Mouse (Mus musculus): Measurements from ENCODE around the gene Chrnb4. TPM values are rescaled to one million over a fixed set of nuclear protein-coding genes. Genes with fewer than 3 reads are reported as not detected.

The Chrnb4 gene
- polyA plus RNA-seq (2014; fragmentation: Nextera tagmentation; extraction: Ambion mirVana): 0.79 and 1.7 TPM in 2 replicates

DNA sequence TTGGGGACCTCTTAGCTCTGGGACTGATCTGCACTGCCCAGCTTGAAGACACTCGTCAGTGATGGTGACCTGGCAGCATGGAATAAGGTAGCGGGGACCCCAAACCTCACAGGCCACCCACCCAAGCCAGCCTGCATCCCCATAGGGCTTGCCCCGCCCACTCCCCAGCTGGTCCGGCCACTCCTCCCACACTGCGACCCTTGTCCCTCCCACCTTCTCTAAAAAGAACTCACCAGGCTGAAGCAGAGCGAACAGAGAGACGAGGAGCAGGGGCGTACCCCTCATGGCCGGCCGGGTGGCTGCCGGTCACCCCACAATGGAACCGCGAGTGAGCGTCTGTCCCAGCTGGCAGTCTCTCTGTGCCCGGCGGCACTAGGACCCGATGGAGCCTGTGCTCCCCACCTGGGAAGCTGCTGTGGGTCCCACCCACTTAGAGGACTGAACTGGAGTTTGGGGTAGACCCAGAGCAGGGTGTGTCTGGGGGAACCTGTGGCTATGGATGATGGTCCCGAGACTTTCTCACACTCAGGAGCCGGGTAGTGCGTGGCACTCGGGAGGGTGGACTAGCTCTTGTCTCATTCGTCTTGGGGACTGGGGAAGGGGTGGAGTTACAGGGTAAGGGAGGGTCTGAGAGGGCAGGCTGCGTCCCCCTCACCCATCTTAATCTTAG is at the start of gene Chrnb4:
Chrnb4 (minus strand) TSS at position 569 of the 670 bp plus-strand sequence.
- Histone ChIP-seq H3K36me3 (replicated peaks; ENCODE audit: control insufficient read depth, insufficient read depth, low read depth, low read length) (no peaks in the 10 kb centered on the region), H3K4me1 (ENCODE audit: control insufficient read depth, insufficient read depth, low read length) (no peaks in the 10 kb centered on the region), H3K27ac (replicated peaks; ENCODE audit: low read depth, low read length) (no peak within 1 kb of the TSS; the same call in 1 of the 2 replicates), H3K4me3 (ENCODE audit: low read depth, low read length) (peak within 1 kb of the TSS; percentile 53), H3K27me3 (ENCODE audit: control insufficient read depth, insufficient read depth, low read length) (no peaks in the 10 kb centered on the region), H3K4me2 (ENCODE audit: low read depth, low read length) (peak within 1 kb of the TSS; percentile 90), H3K9ac (replicated peaks; ENCODE audit: low read length) (peak within 1 kb of the TSS; percentile 57), H3K9me3 (replicated peaks; ENCODE audit: control insufficient read depth, low read length) (no peaks in the 10 kb centered on the region)
- DNase-seq (ENCODE audit: low spot score): peak; percentile 59
- WGBS: under 1% methylated on average over 23 of the region's 23 CpGs
- ATAC-seq (replicated peaks; ENCODE audit: insufficient number of reproducible peaks, low FRiP score, low TSS enrichment, low read depth): peak; percentile 74

DNA sequence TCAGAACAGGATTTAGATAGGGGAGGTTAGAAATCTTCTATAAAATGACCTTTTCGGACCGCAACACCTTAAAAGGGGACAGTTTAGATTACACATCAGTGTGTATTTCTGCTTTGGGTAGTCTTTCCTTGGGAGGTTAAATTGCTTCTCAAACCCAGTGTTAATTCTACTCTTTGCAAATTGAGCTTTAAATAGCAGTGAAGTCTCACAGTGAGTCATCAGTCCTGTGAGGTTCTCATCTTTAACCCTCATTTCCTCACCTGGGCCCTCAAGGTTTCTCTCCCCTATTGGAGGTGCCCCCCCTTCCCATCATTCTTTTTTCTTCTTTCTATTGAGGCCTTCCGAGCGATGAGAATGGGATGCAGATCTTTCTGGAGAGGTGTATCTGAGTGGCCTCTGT is 48.3 kb upstream of the Chrnb4 start:
- Histone ChIP-seq H3K27ac (replicated peaks; ENCODE audit: low read depth, low read length) (no peak overlapping the region), H3K9ac (replicated peaks; ENCODE audit: low read length) (no peak overlapping the region), H3K9me3 (replicated peaks; ENCODE audit: control insufficient read depth, low read length) (no peaks in the 10 kb centered on the region), H3K4me3 (ENCODE audit: low read depth, low read length) (no peak overlapping the region), H3K4me1 (ENCODE audit: control insufficient read depth, insufficient read depth, low read length) (no peaks in the 10 kb centered on the region), H3K36me3 (replicated peaks; ENCODE audit: control insufficient read depth, insufficient read depth, low read depth, low read length) (no peaks in the 10 kb centered on the region), H3K4me2 (ENCODE audit: low read depth, low read length) (no peak overlapping the region), H3K27me3 (ENCODE audit: control insufficient read depth, insufficient read depth, low read length) (no peaks in the 10 kb centered on the region)
- DNase-seq (ENCODE audit: low spot score) (no peak), ATAC-seq (replicated peaks; ENCODE audit: insufficient number of reproducible peaks, low FRiP score, low TSS enrichment, low read depth) (no peak)
- 92% methylated on average over 4 of the region's 4 CpGs for WGBS

DNA sequence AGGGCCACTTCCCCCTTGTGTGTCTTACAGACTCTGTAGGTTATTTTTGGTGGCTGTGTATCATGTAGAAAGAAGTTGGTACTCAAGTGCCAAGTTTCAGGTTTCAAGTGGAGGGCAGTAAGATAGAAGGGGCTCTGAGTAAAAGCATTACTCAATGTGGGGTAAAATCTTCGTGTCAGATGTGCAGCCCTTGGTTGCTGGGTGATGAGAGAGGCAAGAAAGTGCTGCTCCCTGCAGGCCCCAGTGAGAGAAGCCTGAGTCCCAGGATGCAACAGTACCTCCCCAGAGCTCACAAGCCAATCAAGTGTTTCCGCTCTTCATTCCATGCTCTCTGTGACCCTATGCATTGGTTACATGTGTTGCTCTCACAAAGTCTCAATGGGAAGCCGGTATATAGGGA is 47.5 kb upstream of the Chrnb4 start:
- DNase-seq (ENCODE audit: low spot score): no peak
- no peaks in the 10 kb centered on the region for H3K36me3 ChIP-seq (replicated peaks; ENCODE audit: control insufficient read depth, insufficient read depth, low read depth, low read length)
- H3K4me3 ChIP-seq (ENCODE audit: low read depth, low read length): no peak overlapping the region
- H3K9me3 ChIP-seq (replicated peaks; ENCODE audit: control insufficient read depth, low read length): no peaks in the 10 kb centered on the region
- ATAC-seq (replicated peaks; ENCODE audit: insufficient number of reproducible peaks, low FRiP score, low TSS enrichment, low read depth): no peak
- H3K27ac ChIP-seq (replicated peaks; ENCODE audit: low read depth, low read length): no peak overlapping the region
- no peak overlapping the region for H3K9ac ChIP-seq (replicated peaks; ENCODE audit: low read length)
- no peaks in the 10 kb centered on the region for H3K4me1 ChIP-seq (ENCODE audit: control insufficient read depth, insufficient read depth, low read length)
- no peaks in the 10 kb centered on the region for H3K27me3 ChIP-seq (ENCODE audit: control insufficient read depth, insufficient read depth, low read length)
- WGBS: 56% methylated on average over 3 of the region's 3 CpGs
- H3K4me2 ChIP-seq (ENCODE audit: low read depth, low read length): no peak overlapping the region

DNA sequence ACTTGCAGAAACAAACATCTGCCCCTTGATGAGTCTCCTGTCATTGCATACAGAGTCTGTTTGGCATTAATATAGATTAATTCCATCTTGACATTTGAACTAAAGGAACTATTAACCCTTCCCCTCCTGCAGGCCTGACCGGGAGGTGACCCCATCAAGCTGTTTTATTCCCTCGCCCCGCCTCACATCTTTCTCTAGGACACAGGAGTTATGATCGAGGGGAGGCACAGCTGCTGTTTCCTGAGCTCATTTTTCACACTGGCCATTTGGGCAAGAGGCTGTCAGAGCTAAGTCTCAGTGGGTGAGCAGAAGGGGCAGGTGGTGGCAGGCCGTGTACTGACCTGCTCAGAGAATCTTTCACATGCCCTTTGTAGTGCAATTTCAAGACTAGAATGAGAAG is 41.6 kb upstream of the Chrnb4 start:
- Histone ChIP-seq H3K9me3 (replicated peaks; ENCODE audit: control insufficient read depth, low read length) (no peaks in the 10 kb centered on the region), H3K9ac (replicated peaks; ENCODE audit: low read length) (no peak overlapping the region), H3K4me1 (ENCODE audit: control insufficient read depth, insufficient read depth, low read length) (no peaks in the 10 kb centered on the region), H3K27ac (replicated peaks; ENCODE audit: low read depth, low read length) (no peak overlapping the region), H3K36me3 (replicated peaks; ENCODE audit: control insufficient read depth, insufficient read depth, low read depth, low read length) (no peaks in the 10 kb centered on the region), H3K27me3 (ENCODE audit: control insufficient read depth, insufficient read depth, low read length) (no peaks in the 10 kb centered on the region), H3K4me3 (ENCODE audit: low read depth, low read length) (no peak overlapping the region), H3K4me2 (ENCODE audit: low read depth, low read length) (no peak overlapping the region)
- DNase-seq (ENCODE audit: low spot score) (peak; percentile 51), ATAC-seq (replicated peaks; ENCODE audit: insufficient number of reproducible peaks, low FRiP score, low TSS enrichment, low read depth) (peak; percentile 44; the same call in 1 of the 2 replicates)
- 23% methylated on average over 5 of the region's 5 CpGs for WGBS

DNA sequence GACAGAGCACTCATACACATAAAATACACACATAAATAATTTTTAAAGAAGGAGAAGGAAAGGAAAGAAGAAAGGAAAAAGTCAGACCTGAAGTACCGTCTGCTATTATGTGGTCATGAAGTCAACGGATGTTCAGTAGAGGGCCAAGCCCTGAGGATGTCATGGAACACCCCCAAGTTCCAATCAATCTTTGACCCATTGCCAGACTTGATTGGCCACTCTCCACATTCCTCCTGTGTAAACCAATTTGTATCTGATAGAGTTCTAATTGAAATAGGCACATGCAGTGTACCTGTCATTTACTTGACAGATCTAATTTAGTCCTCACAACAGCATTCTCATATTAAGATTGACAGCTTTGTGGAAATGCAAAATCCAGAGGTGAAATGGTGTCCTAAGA is 40.6 kb upstream of the Chrnb4 start:
- ATAC-seq (replicated peaks; ENCODE audit: insufficient number of reproducible peaks, low FRiP score, low TSS enrichment, low read depth) (no peak), DNase-seq (ENCODE audit: low spot score) (no peak)
- no peak overlapping the region for H3K4me3 ChIP-seq (ENCODE audit: low read depth, low read length)
- H3K9ac ChIP-seq (replicated peaks; ENCODE audit: low read length): no peak overlapping the region
- no peaks in the 10 kb centered on the region for H3K4me1 ChIP-seq (ENCODE audit: control insufficient read depth, insufficient read depth, low read length)
- no peaks in the 10 kb centered on the region for H3K9me3 ChIP-seq (replicated peaks; ENCODE audit: control insufficient read depth, low read length)
- 60% methylated on average over 2 of the region's 2 CpGs for WGBS
- no peak overlapping the region for H3K27ac ChIP-seq (replicated peaks; ENCODE audit: low read depth, low read length)
- H3K27me3 ChIP-seq (ENCODE audit: control insufficient read depth, insufficient read depth, low read length): no peaks in the 10 kb centered on the region
- no peak overlapping the region for H3K4me2 ChIP-seq (ENCODE audit: low read depth, low read length)
- H3K36me3 ChIP-seq (replicated peaks; ENCODE audit: control insufficient read depth, insufficient read depth, low read depth, low read length): no peaks in the 10 kb centered on the region

DNA sequence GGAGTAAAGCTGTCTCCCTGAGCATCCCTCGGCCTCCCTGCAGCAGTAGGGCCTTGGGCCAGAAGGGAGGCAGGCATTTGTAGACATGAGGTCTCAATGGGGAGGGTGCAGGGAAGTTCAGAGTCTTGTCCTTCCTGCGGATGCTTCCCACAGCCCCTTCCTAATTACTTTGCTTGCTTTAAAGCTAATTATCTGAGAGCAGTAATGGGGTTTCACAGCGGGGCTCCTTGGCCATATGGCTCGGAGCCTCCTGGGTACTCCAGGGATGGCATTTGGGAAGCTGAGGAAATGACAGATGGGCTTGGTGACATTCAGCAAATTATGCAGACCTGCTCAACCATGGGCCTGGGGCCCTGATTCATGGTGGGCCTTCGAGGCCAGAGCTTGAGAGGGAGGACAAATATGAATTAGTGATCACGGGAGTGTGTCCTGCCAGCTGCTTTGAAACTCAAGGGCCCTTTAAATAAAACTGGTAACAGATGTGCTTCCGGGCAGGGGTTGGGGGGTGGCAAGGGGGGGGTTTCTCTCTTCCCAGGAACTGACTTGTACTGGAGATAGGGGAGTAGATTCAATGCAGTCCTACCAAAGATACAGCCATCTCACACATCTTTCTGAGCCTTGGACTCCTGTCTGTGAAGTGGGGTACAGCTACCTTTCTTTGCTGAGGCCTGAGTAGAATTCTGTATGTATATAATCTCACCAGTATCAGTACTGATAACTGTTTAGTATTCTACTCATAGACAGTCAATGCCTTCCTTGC is 34.8 kb upstream of the Chrnb4 start:
- H3K9ac ChIP-seq (replicated peaks; ENCODE audit: low read length): no peak overlapping the region
- no peaks in the 10 kb centered on the region; the same call in 1 of the 2 replicates for H3K4me1 ChIP-seq (ENCODE audit: control insufficient read depth, insufficient read depth, low read length)
- no peak overlapping the region for H3K27ac ChIP-seq (replicated peaks; ENCODE audit: low read depth, low read length)
- 13% methylated on average over 7 of the region's 7 CpGs for WGBS
- ATAC-seq (replicated peaks; ENCODE audit: insufficient number of reproducible peaks, low FRiP score, low TSS enrichment, low read depth): peak; percentile 86; the same call in 1 of the 2 replicates
- no peaks in the 10 kb centered on the region for H3K36me3 ChIP-seq (replicated peaks; ENCODE audit: control insufficient read depth, insufficient read depth, low read depth, low read length)
- H3K4me3 ChIP-seq (ENCODE audit: low read depth, low read length): no peak overlapping the region
- no peaks in the 10 kb centered on the region for H3K27me3 ChIP-seq (ENCODE audit: control insufficient read depth, insufficient read depth, low read length)
- H3K9me3 ChIP-seq (replicated peaks; ENCODE audit: control insufficient read depth, low read length): no peaks in the 10 kb centered on the region
- no peak overlapping the region for H3K4me2 ChIP-seq (ENCODE audit: low read depth, low read length)
- DNase-seq (ENCODE audit: low spot score): peak; percentile 29

DNA sequence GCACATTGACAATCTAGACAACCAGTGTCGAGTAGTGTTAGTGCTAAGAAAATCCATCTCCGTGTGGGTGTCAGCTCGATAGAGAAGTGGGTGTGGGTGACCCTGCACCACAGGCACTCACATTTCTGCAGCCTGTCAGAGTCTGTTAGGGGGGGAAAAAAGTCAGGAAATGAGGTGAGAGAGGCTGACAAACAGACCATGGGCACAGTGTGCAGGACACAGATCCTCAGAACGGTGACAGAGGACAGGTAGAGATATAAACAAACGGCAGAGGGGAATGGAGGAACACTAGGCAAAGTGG is 19.3 kb upstream of the Chrnb4 start:
- no peaks in the 10 kb centered on the region for H3K27me3 ChIP-seq (ENCODE audit: control insufficient read depth, insufficient read depth, low read length)
- WGBS: 31% methylated on average over 5 of the region's 5 CpGs
- no peak overlapping the region for H3K9ac ChIP-seq (replicated peaks; ENCODE audit: low read length)
- no peak for ATAC-seq (replicated peaks; ENCODE audit: insufficient number of reproducible peaks, low FRiP score, low TSS enrichment, low read depth)
- no peak overlapping the region for H3K4me3 ChIP-seq (ENCODE audit: low read depth, low read length)
- H3K4me2 ChIP-seq (ENCODE audit: low read depth, low read length): peak overlapping the region; percentile 10; the same call in 1 of the 2 replicates
- H3K9me3 ChIP-seq (replicated peaks; ENCODE audit: control insufficient read depth, low read length): no peaks in the 10 kb centered on the region
- no peaks in the 10 kb centered on the region for H3K36me3 ChIP-seq (replicated peaks; ENCODE audit: control insufficient read depth, insufficient read depth, low read depth, low read length)
- peaks cover 4% of the 10 kb centered on the region for H3K4me1 ChIP-seq (ENCODE audit: control insufficient read depth, insufficient read depth, low read length)
- DNase-seq (ENCODE audit: low spot score): no peak
- H3K27ac ChIP-seq (replicated peaks; ENCODE audit: low read depth, low read length): no peak overlapping the region
